Mouse (Mus musculus) gonadal fat pad, adult 2 months (tissue): Measurements from ENCODE around the gene Dhcr7. TPM values are rescaled to one million over a fixed set of nuclear protein-coding genes. Genes with fewer than 3 reads are reported as not detected.

ENCODE experiments used
- DNase-seq: peaks from one replicate; pipeline ENCODE4 v3.0.0-alpha.2; 2012; ENCODE audit warnings: low read depth
- polyA plus RNA-seq: library from polyadenylated mRNA; depleted of rRNA; stranded (reverse); fragments of >200 nt; gene quantifications from 2 replicates; pipeline ENCODE4 v1.2.3, GENCODE M21; 2012; rRNA removed

The Dhcr7 gene
- polyA plus RNA-seq, result 46.2 and 64.1 TPM in 2 replicates

GRCm38 (mm10) chr7:143822375-143823265 lies at the start of gene Dhcr7, which contains the start of gene Nadsyn1:
Dhcr7 (plus strand) TSS chr7:143823145.
Nadsyn1 (minus strand) TSS chr7:143822849.
- DNase-seq, result no peak

- DNase-seq, result no peak
Observed at GRCm38 (mm10) chr7:143776137-143776536, 46.8 kb upstream of the Dhcr7 start.

- DNase-seq, result no peak
Observed at GRCm38 (mm10) chr7:143777375-143777774, 45.6 kb upstream of the Dhcr7 start.

- no peak for DNase-seq
Observed at GRCm38 (mm10) chr7:143783378-143783995, 39.5 kb upstream of the Dhcr7 start.

- DNase-seq, result no peak
Observed at GRCm38 (mm10) chr7:143783996-143784829, 38.7 kb upstream of the Dhcr7 start, which contains the start of gene Mrgpre. Mrgpre (minus strand) TSS chr7:143784500.

GRCm38 (mm10) chr7:143792336-143792985 lies 30.5 kb upstream of the Dhcr7 start:
- DNase-seq, result no peak

- DNase-seq, result no peak
Observed at GRCm38 (mm10) chr7:143793121-143793520, 29.8 kb upstream of the Dhcr7 start.

- no peak for DNase-seq
Observed at GRCm38 (mm10) chr7:143798783-143799182, 24.2 kb upstream of the Dhcr7 start.

GRCm38 (mm10) chr7:143800770-143801169 lies 22.2 kb upstream of the Dhcr7 start:
- DNase-seq, result no peak

- no peak for DNase-seq
Observed at GRCm38 (mm10) chr7:143801195-143802065, 21.5 kb upstream of the Dhcr7 start.

GRCm38 (mm10) chr7:143805199-143805624 lies 17.7 kb upstream of the Dhcr7 start:
- DNase-seq, result no peak

- no peak for DNase-seq
Observed at GRCm38 (mm10) chr7:143808909-143809308, 14.0 kb upstream of the Dhcr7 start.

- no peak for DNase-seq
Observed at GRCm38 (mm10) chr7:143819201-143819600, 3.7 kb upstream of the Dhcr7 start.

- DNase-seq, result no peak
Observed at GRCm38 (mm10) chr7:143821241-143821640, 1.7 kb upstream of the Dhcr7 start.

- no peak for DNase-seq
Observed at GRCm38 (mm10) chr7:143823266-143823605, 291 bp downstream of the Dhcr7 start.

- no peak for DNase-seq
Observed at GRCm38 (mm10) chr7:143826985-143827384, 4.0 kb downstream of the Dhcr7 start.

- DNase-seq, result no peak
Observed at GRCm38 (mm10) chr7:143829504-143830331, 6.8 kb downstream of the Dhcr7 start.

- no peak for DNase-seq
Observed at GRCm38 (mm10) chr7:143830399-143830798, 7.5 kb downstream of the Dhcr7 start.

- DNase-seq, result no peak
Observed at GRCm38 (mm10) chr7:143832196-143832595, 9.3 kb downstream of the Dhcr7 start.

GRCm38 (mm10) chr7:143832611-143833010 lies 9.7 kb downstream of the Dhcr7 start:
- DNase-seq, result no peak
